Mouse (Mus musculus): Measurements from ENCODE around the gene Gga2. TPM values are rescaled to one million over a fixed set of nuclear protein-coding genes. Genes with fewer than 3 reads are reported as not detected.
A peak's percentile ranks its signal among the peaks of the same experiment; 100 is the strongest.

The Gga2 gene
- total and polyA plus RNA-seq, 3 experiments = 198 to 315 (median 299) TPM

GRCm38 (mm10) chr7:122018247-122018646 is 2.8 kb downstream of the Gga2 start:
- peak; percentile 74 for ATAC-seq (ENCODE audit: extremely low read depth, insufficient number of reproducible peaks, low FRiP score, poor library complexity, severe bottlenecking)
- peak overlapping the region; percentile 90 for H3K4me3 ChIP-seq (ENCODE audit: low read depth, low read length)
- peak; percentile 82 for DNase-seq (ENCODE audit: low spot score)

GRCm38 (mm10) chr7:122015734-122016133 is 5.3 kb downstream of the Gga2 start:
- ATAC-seq (ENCODE audit: extremely low read depth, insufficient number of reproducible peaks, low FRiP score, poor library complexity, severe bottlenecking) (no peak), DNase-seq (ENCODE audit: low spot score) (no peak)
- H3K4me3 ChIP-seq (ENCODE audit: low read depth, low read length) = peak overlapping the region; percentile 55; the same call in 1 of the 2 replicates
- no peaks in the 10 kb centered on the region for H3K9me3 ChIP-seq (replicated peaks)
- H3K27me3 ChIP-seq (ENCODE audit: insufficient read depth, low read length) = no peaks in the 10 kb centered on the region
- no peak for TF ChIP-seq POLR2AphosphoS5 (IDR thresholded peaks at IDR 0.05; ENCODE audit: insufficient replicate concordance, low read depth, low read length)
- TF ChIP-seq GATA1 (IDR thresholded peaks at IDR 0.05; ENCODE audit: borderline replicate concordance, low read length) = no peak
- no peak for TF ChIP-seq TAL1 (conservative IDR thresholded peaks at IDR 0.05; ENCODE audit: low read depth, low read length)
- TF ChIP-seq GATA2 (IDR thresholded peaks at IDR 0.05; ENCODE audit: borderline replicate concordance, low read depth, low read length) = no peak
- TF ChIP-seq CTCF (IDR thresholded peaks at IDR 0.05; ENCODE audit: low read depth, low read length) = no peak
- peaks cover 85% of the 10 kb centered on the region for H3K4me1 ChIP-seq (ENCODE audit: insufficient read depth, low read depth, low read length)
- peaks cover 79% of the 10 kb centered on the region for H3K36me3 ChIP-seq (replicated peaks)

More at GRCm38 (mm10) chr7:122018247-122018646, 2.8 kb downstream of the Gga2 start:
- Histone ChIP-seq H3K9me3 (replicated peaks) (no peaks in the 10 kb centered on the region), H3K36me3 (replicated peaks) (peaks cover 55% of the 10 kb centered on the region), H3K27me3 (ENCODE audit: insufficient read depth, low read length) (no peaks in the 10 kb centered on the region), H3K4me1 (ENCODE audit: insufficient read depth, low read depth, low read length) (peaks cover 80% of the 10 kb centered on the region)
- TF ChIP-seq TAL1 (conservative IDR thresholded peaks at IDR 0.05; ENCODE audit: low read depth, low read length) (peak; percentile 44), GATA1 (IDR thresholded peaks at IDR 0.05; ENCODE audit: borderline replicate concordance, low read length) (no peak)

GRCm38 (mm10) chr7:122015105-122015504 is 5.9 kb downstream of the Gga2 start:
- DNase-seq (ENCODE audit: low spot score) = no peak
- TF ChIP-seq POLR2AphosphoS5 (IDR thresholded peaks at IDR 0.05; ENCODE audit: insufficient replicate concordance, low read depth, low read length) = no peak
- no peak for TF ChIP-seq CTCF (IDR thresholded peaks at IDR 0.05; ENCODE audit: low read depth, low read length)
- TF ChIP-seq TAL1 (conservative IDR thresholded peaks at IDR 0.05; ENCODE audit: low read depth, low read length) = no peak
- no peak for TF ChIP-seq GATA1 (IDR thresholded peaks at IDR 0.05; ENCODE audit: borderline replicate concordance, low read length)
- TF ChIP-seq GATA2 (IDR thresholded peaks at IDR 0.05; ENCODE audit: borderline replicate concordance, low read depth, low read length) = no peak
- H3K9me3 ChIP-seq (replicated peaks) = no peaks in the 10 kb centered on the region
- peaks cover 85% of the 10 kb centered on the region for H3K36me3 ChIP-seq (replicated peaks)
- no peaks in the 10 kb centered on the region for H3K27me3 ChIP-seq (ENCODE audit: insufficient read depth, low read length)
- H3K4me3 ChIP-seq (ENCODE audit: low read depth, low read length) = peak overlapping the region; percentile 55; the same call in 1 of the 2 replicates
- peaks cover 89% of the 10 kb centered on the region for H3K4me1 ChIP-seq (ENCODE audit: insufficient read depth, low read depth, low read length)
- peak; percentile 37; the same call in 1 of the 2 replicates for ATAC-seq (ENCODE audit: extremely low read depth, insufficient number of reproducible peaks, low FRiP score, poor library complexity, severe bottlenecking)

- H3K9me3 ChIP-seq (replicated peaks) = no peaks in the 10 kb centered on the region
- H3K4me3 ChIP-seq (ENCODE audit: low read depth, low read length) = peak overlapping the region; percentile 31; the same call in 1 of the 2 replicates
- H3K27me3 ChIP-seq (ENCODE audit: insufficient read depth, low read length) = no peaks in the 10 kb centered on the region
- peaks cover 74% of the 10 kb centered on the region for H3K4me1 ChIP-seq (ENCODE audit: insufficient read depth, low read depth, low read length)
- DNase-seq (ENCODE audit: low spot score) (peak; percentile 46), ATAC-seq (ENCODE audit: extremely low read depth, insufficient number of reproducible peaks, low FRiP score, poor library complexity, severe bottlenecking) (peak; percentile 87)
- TF ChIP-seq TAL1 (conservative IDR thresholded peaks at IDR 0.05; ENCODE audit: low read depth, low read length) = 0 out of 2 replicates have a peak, but pooled peaks have one; percentile 6
- no peak for TF ChIP-seq CTCF (IDR thresholded peaks at IDR 0.05; ENCODE audit: low read depth, low read length)
- peaks cover 94% of the 10 kb centered on the region for H3K36me3 ChIP-seq (replicated peaks)
Observed at GRCm38 (mm10) chr7:122012949-122013348, 8.1 kb downstream of the Gga2 start.

- TF ChIP-seq GATA1 (IDR thresholded peaks at IDR 0.05; ENCODE audit: borderline replicate concordance, low read length) (no peak), GATA2 (IDR thresholded peaks at IDR 0.05; ENCODE audit: borderline replicate concordance, low read depth, low read length) (no peak), POLR2AphosphoS5 (IDR thresholded peaks at IDR 0.05; ENCODE audit: insufficient replicate concordance, low read depth, low read length) (no peak), TAL1 (conservative IDR thresholded peaks at IDR 0.05; ENCODE audit: low read depth, low read length) (no peak), CTCF (IDR thresholded peaks at IDR 0.05; ENCODE audit: low read depth, low read length) (no peak)
- Histone ChIP-seq H3K4me1 (ENCODE audit: insufficient read depth, low read depth, low read length) (peaks cover 70% of the 10 kb centered on the region), H3K9me3 (replicated peaks) (no peaks in the 10 kb centered on the region), H3K36me3 (replicated peaks) (peaks cover 97% of the 10 kb centered on the region), H3K27me3 (ENCODE audit: insufficient read depth, low read length) (no peaks in the 10 kb centered on the region), H3K4me3 (ENCODE audit: low read depth, low read length) (no peak overlapping the region)
- DNase-seq (ENCODE audit: low spot score) (no peak), ATAC-seq (ENCODE audit: extremely low read depth, insufficient number of reproducible peaks, low FRiP score, poor library complexity, severe bottlenecking) (no peak)
Observed at GRCm38 (mm10) chr7:122012370-122012769, 8.7 kb downstream of the Gga2 start.

GRCm38 (mm10) chr7:122000396-122000795 is 20.6 kb downstream of the Gga2 start:
- Histone ChIP-seq H3K27me3 (ENCODE audit: insufficient read depth, low read length) (no peaks in the 10 kb centered on the region), H3K36me3 (replicated peaks) (peaks cover 97% of the 10 kb centered on the region), H3K4me3 (ENCODE audit: low read depth, low read length) (no peak overlapping the region), H3K4me1 (ENCODE audit: insufficient read depth, low read depth, low read length) (no peaks in the 10 kb centered on the region; the same call in 1 of the 2 replicates), H3K9me3 (replicated peaks) (no peaks in the 10 kb centered on the region)
- DNase-seq (ENCODE audit: low spot score) (no peak), ATAC-seq (ENCODE audit: extremely low read depth, insufficient number of reproducible peaks, low FRiP score, poor library complexity, severe bottlenecking) (no peak)
- TF ChIP-seq GATA1 (IDR thresholded peaks at IDR 0.05; ENCODE audit: borderline replicate concordance, low read length) (no peak), GATA2 (IDR thresholded peaks at IDR 0.05; ENCODE audit: borderline replicate concordance, low read depth, low read length) (no peak)

GRCm38 (mm10) chr7:121995961-121996360 is 25.1 kb downstream of the Gga2 start:
- ATAC-seq (ENCODE audit: extremely low read depth, insufficient number of reproducible peaks, low FRiP score, poor library complexity, severe bottlenecking) (no peak), DNase-seq (ENCODE audit: low spot score) (no peak)
- H3K27me3 ChIP-seq (ENCODE audit: insufficient read depth, low read length) = no peaks in the 10 kb centered on the region
- TF ChIP-seq CTCF (IDR thresholded peaks at IDR 0.05; ENCODE audit: low read depth, low read length) (no peak), POLR2AphosphoS5 (IDR thresholded peaks at IDR 0.05; ENCODE audit: insufficient replicate concordance, low read depth, low read length) (no peak), GATA2 (IDR thresholded peaks at IDR 0.05; ENCODE audit: borderline replicate concordance, low read depth, low read length) (no peak), GATA1 (IDR thresholded peaks at IDR 0.05; ENCODE audit: borderline replicate concordance, low read length) (no peak), TAL1 (conservative IDR thresholded peaks at IDR 0.05; ENCODE audit: low read depth, low read length) (no peak)
- no peaks in the 10 kb centered on the region for H3K9me3 ChIP-seq (replicated peaks)
- H3K4me3 ChIP-seq (ENCODE audit: low read depth, low read length) = no peak overlapping the region
- H3K4me1 ChIP-seq (ENCODE audit: insufficient read depth, low read depth, low read length) = peaks cover 5% of the 10 kb centered on the region; the same call in 1 of the 2 replicates
- peaks cover 97% of the 10 kb centered on the region for H3K36me3 ChIP-seq (replicated peaks)
